Mouse (Mus musculus) megakaryocyte, embryonic 14.5 days (primary cell): Measurements from ENCODE around the gene Sptbn1.

Experiments
- FLI1 ChIP-seq: IDR thresholded peaks from 2 replicates; pipeline ENCODE4 v1.6.1; 2012; ENCODE audit warnings: low read length, inconsistent platforms, mixed read lengths
- GATA1 ChIP-seq: IDR thresholded peaks from 3 replicates; pipeline ENCODE4 v1.6.1; 2012; ENCODE audit warnings: mixed read lengths, low read length, inconsistent platforms, borderline replicate concordance

DNA sequence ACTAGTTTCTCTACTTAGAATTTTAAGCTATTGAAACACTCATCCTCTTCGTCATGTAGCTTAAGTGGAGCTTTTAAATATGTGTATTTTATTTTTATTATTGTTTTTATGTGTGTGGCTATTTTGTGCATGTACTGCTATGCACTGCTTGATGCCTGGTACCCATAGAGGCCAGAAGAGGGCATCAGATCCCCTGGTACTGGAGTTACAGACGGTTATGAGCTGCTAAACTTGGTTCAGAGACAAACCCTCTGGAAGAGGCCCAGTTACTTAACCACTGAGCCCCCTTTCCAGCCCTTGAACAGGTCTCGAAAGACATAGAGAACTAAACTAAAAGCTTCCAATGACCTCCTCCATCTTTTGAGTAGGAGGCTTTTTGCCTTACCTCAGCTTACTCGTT is 30.0 kb downstream of the Sptbn1 start:
- TF ChIP-seq GATA1 (no peak), FLI1 (no peak)
